Mouse (Mus musculus) G1E (cell line): ENCODE measurements around the gene Barx2. TPM values are rescaled to one million over a fixed set of nuclear protein-coding genes. Genes with fewer than 3 reads are reported as not detected.

Experiments used
- ATAC-seq: 2 replicates; pipeline ENCODE4 v1.8.0; 2016; ENCODE audit warnings: mild to moderate bottlenecking; ENCODE audit not compliant: insufficient number of reproducible peaks, poor library complexity, low FRiP score, severe bottlenecking; ENCODE audit errors: extremely low read depth
- DNase-seq: peaks from one replicate; pipeline ENCODE4 v3.0.0; 2012; ENCODE audit warnings: low spot score
- H3K27me3 ChIP-seq: 2 replicates; pipeline ENCODE4 v1.6.1; 2012; ENCODE audit warnings: mild to moderate bottlenecking, low read length, inconsistent platforms; ENCODE audit not compliant: insufficient read depth
- H3K36me3 ChIP-seq: replicated peaks from 2 replicates; pipeline ENCODE3; 2012; ENCODE audit warnings: mild to moderate bottlenecking, inconsistent platforms
- H3K4me1 ChIP-seq: 2 replicates; pipeline ENCODE4 v1.6.1; 2012; ENCODE audit warnings: low read depth, low read length, inconsistent platforms, mixed read lengths; ENCODE audit not compliant: insufficient read depth
- H3K4me3 ChIP-seq: 2 replicates; pipeline ENCODE4 v1.5.1; 2012; ENCODE audit warnings: low read depth, mild to moderate bottlenecking, inconsistent platforms, low read length, moderate library complexity, mixed read lengths
- H3K9me3 ChIP-seq: replicated peaks from 2 replicates; pipeline ENCODE4 v1.6.1; 2012; ENCODE audit warnings: inconsistent platforms
- CTCF ChIP-seq: IDR thresholded peaks from 2 replicates; pipeline ENCODE4 v1.5.1; 2012; ENCODE audit warnings: low read depth, low read length, inconsistent platforms, mixed read lengths
- GATA1 ChIP-seq: IDR thresholded peaks from 2 replicates; pipeline ENCODE4 v1.6.1; 2012; ENCODE audit warnings: borderline replicate concordance, low read length, inconsistent platforms, mixed read lengths
- GATA2 ChIP-seq: IDR thresholded peaks from 2 replicates; pipeline ENCODE4 v1.6.1; 2012; ENCODE audit warnings: low read depth, low read length, inconsistent platforms, borderline replicate concordance
- POLR2AphosphoS5 ChIP-seq: IDR thresholded peaks from 2 replicates; pipeline ENCODE4 v1.6.1; 2012; ENCODE audit warnings: low read depth, low read length, inconsistent platforms; ENCODE audit not compliant: insufficient replicate concordance
- TAL1 ChIP-seq: conservative IDR thresholded peaks from 2 replicates; pipeline ENCODE4 v1.6.1; 2012; ENCODE audit warnings: low read depth, low read length, inconsistent platforms, mixed read lengths
- polyA plus RNA-seq: library from polyadenylated mRNA; stranded (reverse); fragments of >175 nt; gene quantifications from 2 replicates; pipeline ENCODE4 v1.2.3, GENCODE M21; 2012
- total RNA-seq, 2 experiments: library from RNA; stranded (forward) in 1 of 2; stranded (reverse) in 1 of 2; fragments of 200-1000 nt in 1 of 2; fragments of >200 nt in 1 of 2; fragmentation: Nextera tagmentation in 1 of 2; gene quantifications; 2 replicates each; pipeline ENCODE4 v1.2.3; 2014 to 2017

Barx2 gene
- total RNA-seq (2014; fragmentation: Nextera tagmentation) (not detected in 2 replicates), total RNA-seq (2017) (0.05 TPM in 1 of 2 replicates, not detected in the other), polyA plus RNA-seq (not detected in 2 replicates)

DNA sequence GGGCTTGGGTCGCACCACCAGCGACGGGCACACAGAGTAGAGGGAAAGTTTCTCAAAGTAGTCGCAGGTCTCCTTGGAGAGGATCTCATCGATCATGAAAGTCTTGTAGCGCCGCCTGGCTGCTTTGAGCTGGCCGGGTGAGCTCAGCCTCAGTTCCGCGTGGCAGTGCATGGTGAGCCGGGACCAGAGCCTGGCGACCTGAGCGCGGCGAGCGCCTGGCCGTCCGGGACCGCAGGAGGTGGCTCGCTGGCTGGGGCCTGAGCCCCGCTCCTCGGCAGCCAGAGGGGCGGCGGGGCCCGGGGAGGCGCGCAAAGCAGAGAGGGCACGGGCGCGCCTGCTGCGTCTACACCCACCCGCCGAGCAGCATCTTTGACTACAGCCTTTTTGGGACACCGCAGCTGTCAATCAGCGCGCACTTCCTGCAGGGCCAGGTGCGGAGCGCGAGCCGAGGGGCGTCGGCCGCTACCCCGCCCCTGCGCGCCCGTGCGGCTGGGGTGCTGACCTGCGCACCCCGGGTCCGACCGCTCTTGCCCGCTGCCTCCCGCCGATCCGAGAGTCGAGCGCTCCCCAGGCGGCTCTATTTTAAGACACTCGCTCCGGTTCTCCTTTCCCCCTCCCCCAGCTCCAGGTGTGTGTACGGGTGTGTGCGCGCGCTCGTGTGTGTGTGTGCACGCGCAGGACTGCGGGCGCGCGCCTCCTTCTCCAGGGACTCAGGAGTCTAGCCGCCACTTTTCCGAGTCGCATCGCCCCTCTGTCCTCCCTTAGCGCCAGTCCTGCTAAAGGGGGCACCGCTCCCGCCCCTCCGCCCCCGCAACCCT lies at the start of gene Barx2:
Gene Barx2, minus strand, starts transcription at position 542 of the 818 bp plus-strand sequence.
- Histone ChIP-seq H3K27me3 (peaks cover 15% of the 10 kb centered on the region; the same call in 1 of the 2 replicates), H3K4me1 (no peaks in the 10 kb centered on the region), H3K36me3 (no peaks in the 10 kb centered on the region), H3K9me3 (peaks cover 27% of the 10 kb centered on the region), H3K4me3 (no peak within 1 kb of the TSS; the same call in 1 of the 2 replicates)
- ATAC-seq: no peak
- TF ChIP-seq TAL1 (no peak), GATA1 (no peak), POLR2AphosphoS5 (no peak), GATA2 (no peak), CTCF (no peak)
- no peak for DNase-seq

DNA sequence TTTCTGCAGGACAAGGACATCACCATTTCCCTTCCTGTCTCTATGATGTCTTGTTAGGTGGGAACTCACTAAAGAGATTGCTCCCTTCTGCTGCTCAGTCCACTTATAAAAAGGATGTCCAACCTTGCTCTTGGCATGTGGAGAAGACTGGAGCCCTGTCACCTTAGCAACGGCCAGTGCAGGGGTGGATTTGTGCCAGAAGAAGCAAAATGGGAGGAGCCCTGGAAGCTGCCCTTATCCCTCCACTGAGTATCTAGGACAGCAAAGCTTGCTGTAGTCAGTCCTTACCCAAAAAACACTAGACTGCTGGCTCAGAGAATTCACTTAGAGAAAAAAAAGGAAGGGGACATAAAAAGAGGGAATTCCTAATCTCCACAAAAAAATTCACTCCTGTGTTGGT lies 49.0 kb upstream of the Barx2 start:
- DNase-seq (no peak), ATAC-seq (no peak)
- Histone ChIP-seq H3K27me3 (no peaks in the 10 kb centered on the region), H3K4me3 (no peak overlapping the region), H3K36me3 (no peaks in the 10 kb centered on the region), H3K9me3 (peaks cover 2% of the 10 kb centered on the region; the same call in 1 of the 2 replicates), H3K4me1 (no peaks in the 10 kb centered on the region)
- TF ChIP-seq TAL1 (no peak), GATA2 (no peak), GATA1 (no peak), POLR2AphosphoS5 (no peak), CTCF (no peak)

DNA sequence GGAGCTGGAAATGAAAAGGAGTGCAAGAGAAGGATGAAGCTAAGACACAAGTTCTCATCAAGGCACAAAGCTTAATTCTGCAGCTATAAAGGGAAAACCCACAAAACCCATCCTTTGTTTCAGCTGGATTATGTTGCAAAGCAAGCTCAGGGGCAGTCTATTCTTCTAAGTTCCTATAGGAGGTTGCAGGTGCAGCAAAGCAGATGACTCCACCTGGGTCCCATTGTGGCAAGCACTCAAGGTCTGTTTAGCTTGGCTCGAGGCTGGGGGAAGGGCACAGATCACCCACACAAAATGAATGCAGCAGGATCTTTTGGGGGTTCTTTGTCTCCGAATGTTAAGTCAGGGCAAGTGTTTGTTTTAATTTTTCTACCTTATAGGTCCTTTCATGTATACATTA lies 47.2 kb upstream of the Barx2 start:
- no peaks in the 10 kb centered on the region for H3K4me1 ChIP-seq
- H3K9me3 ChIP-seq: peaks cover 2% of the 10 kb centered on the region; the same call in 1 of the 2 replicates
- TF ChIP-seq GATA1 (no peak), GATA2 (no peak), CTCF (no peak), TAL1 (no peak), POLR2AphosphoS5 (no peak)
- H3K36me3 ChIP-seq: no peaks in the 10 kb centered on the region
- no peak for DNase-seq
- H3K4me3 ChIP-seq: no peak overlapping the region
- no peak for ATAC-seq
- H3K27me3 ChIP-seq: no peaks in the 10 kb centered on the region

DNA sequence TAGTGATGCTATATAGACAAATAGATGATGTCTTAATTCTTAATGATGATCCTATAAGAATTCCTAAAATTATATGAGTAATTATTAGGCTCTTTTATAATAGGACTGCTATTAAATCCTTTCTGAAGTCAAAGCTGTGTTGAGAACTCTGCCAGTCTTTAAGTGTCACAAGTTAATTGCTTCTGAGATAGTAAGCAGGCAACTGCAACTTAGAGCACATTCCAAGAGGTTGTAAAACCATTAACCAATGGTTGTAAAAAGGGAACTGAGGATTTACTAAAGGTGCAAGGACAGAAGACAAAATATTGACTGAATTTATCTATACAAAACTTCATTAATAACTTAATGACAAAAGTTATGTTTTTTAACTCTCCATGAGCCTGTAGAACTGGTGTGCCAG lies 44.9 kb upstream of the Barx2 start:
- H3K4me3 ChIP-seq: no peak overlapping the region
- no peak for DNase-seq
- TF ChIP-seq TAL1: no peak
- no peak for TF ChIP-seq POLR2AphosphoS5
- no peak for TF ChIP-seq CTCF
- no peak for TF ChIP-seq GATA2
- TF ChIP-seq GATA1: no peak
- H3K27me3 ChIP-seq: no peaks in the 10 kb centered on the region
- no peak for ATAC-seq
- H3K9me3 ChIP-seq: peaks cover 2% of the 10 kb centered on the region; the same call in 1 of the 2 replicates
- H3K4me1 ChIP-seq: no peaks in the 10 kb centered on the region
- no peaks in the 10 kb centered on the region for H3K36me3 ChIP-seq

DNA sequence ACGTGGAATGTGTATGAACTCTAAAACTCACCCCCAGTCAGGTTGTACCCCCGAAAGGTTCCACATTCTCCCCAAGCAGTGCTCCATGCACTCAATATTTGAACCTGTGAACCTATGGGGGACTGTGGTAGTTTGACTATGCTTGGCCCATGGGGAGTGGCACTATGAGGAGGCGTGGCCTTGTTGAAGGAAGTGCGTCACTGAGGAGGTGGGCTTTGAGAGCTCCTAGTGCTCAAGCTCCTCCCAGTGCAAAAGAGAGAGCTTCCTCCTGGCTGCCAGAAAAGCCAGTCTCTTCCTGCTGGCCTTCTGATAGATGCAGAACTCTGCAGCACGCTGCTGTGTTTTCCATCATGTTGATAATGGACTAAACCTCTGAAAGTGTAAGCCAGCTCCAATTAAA lies 37.2 kb upstream of the Barx2 start:
- Histone ChIP-seq H3K27me3 (no peaks in the 10 kb centered on the region), H3K4me1 (no peaks in the 10 kb centered on the region), H3K4me3 (no peak overlapping the region), H3K36me3 (no peaks in the 10 kb centered on the region), H3K9me3 (peaks cover 11% of the 10 kb centered on the region)
- no peak for ATAC-seq
- no peak for DNase-seq
- TF ChIP-seq CTCF: no peak
- TF ChIP-seq TAL1: no peak
- no peak for TF ChIP-seq POLR2AphosphoS5
- no peak for TF ChIP-seq GATA1

DNA sequence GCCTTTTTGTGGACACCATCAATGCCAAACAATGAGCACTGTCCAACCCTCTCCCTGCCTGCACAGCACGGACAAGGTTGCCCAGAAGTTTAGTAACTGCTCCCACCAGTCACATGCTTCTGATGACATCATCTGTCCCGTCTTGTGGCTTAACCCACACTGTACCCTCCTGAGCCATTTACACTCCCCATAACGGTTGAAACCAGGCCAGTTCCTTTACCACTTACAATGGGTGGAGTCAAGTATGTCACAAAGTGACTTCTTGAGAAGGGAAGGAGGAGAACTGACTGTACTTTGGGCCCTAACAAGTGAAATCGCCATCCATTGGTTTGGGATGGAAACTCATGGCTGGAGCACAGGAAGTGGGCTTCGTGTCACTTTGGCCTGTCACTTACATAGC lies 35.8 kb upstream of the Barx2 start:
- Histone ChIP-seq H3K9me3 (peaks cover 11% of the 10 kb centered on the region), H3K36me3 (no peaks in the 10 kb centered on the region), H3K4me1 (no peaks in the 10 kb centered on the region), H3K27me3 (no peaks in the 10 kb centered on the region), H3K4me3 (no peak overlapping the region)
- TF ChIP-seq GATA1 (no peak), GATA2 (no peak), TAL1 (no peak), CTCF (no peak), POLR2AphosphoS5 (no peak)
- DNase-seq: no peak
- ATAC-seq: no peak
